Mouse (Mus musculus) adipose tissue, adult 10 weeks (tissue): Measurements from ENCODE around the gene Ntrk1. TPM values are rescaled to one million over a fixed set of nuclear protein-coding genes. Genes with fewer than 3 reads are reported as not detected.

Source experiments
- polyA plus RNA-seq: library from polyadenylated mRNA; stranded (reverse); fragments of 350-450 nt; fragmentation: Illumina TruSeq; extraction: RNeasy Lipid Tissue Mini Kit (QIAGEN cat#74804); gene quantifications from one replicate; pipeline ENCODE4 v1.2.3, GENCODE M21; 2014; ENCODE audit warnings: low read depth, low replicate concordance

Gene Ntrk1
- polyA plus RNA-seq: 1.3 TPM

GRCm38 (mm10) chr3:87794922-87795325, at the start of gene Ntrk1:
Gene Ntrk1, minus strand, starts transcription at chr3:87795162.

DNA sequence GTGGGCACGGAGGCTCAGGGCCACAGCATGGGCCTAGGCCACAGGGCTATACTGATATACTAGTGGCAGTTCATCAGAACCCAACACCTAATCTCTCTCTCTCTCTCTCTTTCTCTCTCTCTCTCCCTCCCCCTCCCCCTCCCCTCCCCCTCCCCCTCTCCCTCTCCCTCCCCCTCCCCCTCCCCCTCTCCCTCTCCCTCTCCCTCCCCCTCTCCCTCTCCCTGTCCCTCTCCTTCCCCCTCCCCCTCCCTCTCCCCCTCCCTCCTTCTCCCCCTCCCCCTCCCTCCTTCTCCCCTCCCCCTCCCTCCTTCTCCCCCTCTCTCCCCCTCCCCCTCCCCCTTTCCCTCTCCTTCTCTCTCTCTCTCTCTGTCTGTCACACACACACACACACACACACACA, 29.2 kb upstream of the Ntrk1 start, which contains the start of gene Pear1:
Gene Pear1 (minus strand): TSS at position 101 of the 400 bp plus-strand sequence.

GRCm38 (mm10) chr3:87796736-87797334, 1.9 kb upstream of the Ntrk1 start, which contains the start of gene Insrr:
Gene Insrr, plus strand, starts transcription at chr3:87796951.

DNA sequence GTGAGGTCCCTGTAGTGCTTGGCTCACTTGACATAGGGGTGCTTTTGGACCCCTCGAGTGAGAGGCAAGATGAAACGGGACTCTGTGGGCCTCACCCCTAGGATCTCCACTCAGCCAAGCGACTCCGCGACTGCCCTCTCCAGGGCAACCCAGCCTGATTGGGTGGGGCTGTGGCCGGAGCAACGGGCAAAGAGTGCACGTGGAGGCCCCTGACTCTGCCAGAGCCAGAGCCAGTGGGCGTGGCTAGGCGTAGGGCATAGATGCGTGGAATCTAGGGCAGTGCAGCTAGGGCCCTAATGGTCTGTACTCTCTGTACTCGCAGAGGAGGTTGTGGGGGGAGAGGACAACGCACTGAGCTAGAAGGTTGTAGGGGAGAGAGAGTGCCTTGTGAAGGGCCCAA, 46.5 kb downstream of the Ntrk1 start, which contains the start of gene Lrrc71:
Gene Lrrc71 (minus strand): TSS at position 195 of the 400 bp plus-strand sequence.

Other genes with a start within 250 kb of the Ntrk1 start
- 21.8 TPM for gene Arhgef11, start 177.6 kb downstream of the Ntrk1 start, polyA plus RNA-seq
- 6.5 TPM for gene Lrrc71, start 46.5 kb downstream of the Ntrk1 start, polyA plus RNA-seq
- gene Insrr, start 1.8 kb upstream of the Ntrk1 start, polyA plus RNA-seq: 2.8 TPM
- 39.1 TPM for gene Pear1, start 29.1 kb upstream of the Ntrk1 start, polyA plus RNA-seq
- gene Sh2d2a, start 51.6 kb upstream of the Ntrk1 start, polyA plus RNA-seq: 0.55 TPM
- gene Prcc, start 90.4 kb upstream of the Ntrk1 start, polyA plus RNA-seq: 24.2 TPM
- gene Hdgf, start 111.2 kb upstream of the Ntrk1 start, polyA plus RNA-seq: 132 TPM
- 115 TPM for gene Mrpl24, start 124.3 kb upstream of the Ntrk1 start, polyA plus RNA-seq
- 15.9 TPM for gene Isg20l2, start 135.2 kb upstream of the Ntrk1 start, polyA plus RNA-seq
- 19.1 TPM for gene Rrnad1, start 135.6 kb upstream of the Ntrk1 start, polyA plus RNA-seq
- gene Crabp2, start 153.5 kb upstream of the Ntrk1 start, polyA plus RNA-seq: 3.9 TPM
- gene Nes, start 175.9 kb upstream of the Ntrk1 start, polyA plus RNA-seq: 9.0 TPM
- not detected for gene Bcan, start 205.1 kb upstream of the Ntrk1 start, polyA plus RNA-seq
- not detected for gene Hapln2, start 232.4 kb upstream of the Ntrk1 start, polyA plus RNA-seq
- 11.0 TPM for gene Gpatch4, start 247.9 kb upstream of the Ntrk1 start, polyA plus RNA-seq